Mouse (Mus musculus) urinary bladder, adult 2 months (tissue): ENCODE measurements around the gene Gm3532. TPM values are rescaled to one million over a fixed set of nuclear protein-coding genes. Genes with fewer than 3 reads are reported as not detected.
"Not testable (repeated sequence)": the region's sequence is repeated elsewhere in the genome, so short reads cannot be mapped to it uniquely, and the experiment has no call there.

Source experiments
- DNase-seq: peaks from one replicate; pipeline ENCODE4 v3.0.0; 2022; ENCODE audit warnings: low spot score
- polyA plus RNA-seq: library from polyadenylated mRNA; depleted of rRNA; stranded (reverse); fragments of >200 nt; gene quantifications from 2 replicates; pipeline ENCODE4 v1.2.3, GENCODE M21; 2012; rRNA removed

Gene Gm3532
- polyA plus RNA-seq = not detected in 2 replicates

DNA sequence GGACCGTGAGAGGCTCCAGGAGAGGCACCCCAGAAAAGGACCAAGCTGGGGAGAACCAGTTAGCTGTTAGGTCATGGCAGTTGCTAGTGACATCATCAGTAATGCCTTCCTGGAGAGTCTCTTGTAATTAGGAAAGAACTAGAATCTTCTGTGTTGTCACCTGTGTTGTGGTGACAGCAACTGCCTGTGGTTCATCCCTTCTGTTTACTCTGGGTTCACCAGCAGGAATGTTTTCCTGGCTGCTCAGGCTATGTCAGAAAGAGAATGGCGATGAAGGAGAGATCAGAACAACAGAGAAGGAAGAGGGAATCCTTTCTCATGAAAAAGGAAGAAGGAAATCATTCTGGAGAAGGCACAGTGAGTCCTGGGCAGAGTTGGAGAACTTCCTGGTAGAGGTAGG lies at the start of gene Gm3532:
Gene Gm3532, plus strand, starts transcription at position 301 of the 400 bp plus-strand sequence.
- not testable (repeated sequence) for DNase-seq

DNA sequence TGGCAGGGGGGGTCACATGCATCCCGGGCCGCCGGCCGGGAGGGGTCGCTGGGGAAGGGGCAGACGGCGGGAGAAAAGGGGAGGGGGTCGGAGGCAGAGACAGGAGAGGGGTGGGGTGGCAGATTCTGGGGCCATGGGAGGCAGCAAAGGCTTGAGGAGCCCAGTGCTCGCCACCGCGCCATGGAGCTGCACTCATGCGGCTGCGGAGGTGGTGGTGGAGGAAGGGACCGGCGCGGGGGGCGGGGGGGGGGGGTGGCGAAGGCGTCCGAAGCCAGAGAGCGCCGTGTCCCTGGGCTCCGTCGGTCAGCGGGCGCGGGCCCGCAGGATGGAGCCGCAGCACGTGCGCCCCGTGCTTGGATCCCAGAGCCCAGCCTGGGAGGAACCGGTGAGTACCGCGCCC lies 36.9 kb upstream of the Gm3532 start, which contains the start of gene Gm3488:
Gene Gm3488, plus strand, starts transcription at position 301 of the 400 bp plus-strand sequence.
- not testable (repeated sequence) for DNase-seq

Other genes with a start within 250 kb of the Gm3532 start
- gene Gm3542, start 203.6 kb upstream of the Gm3532 start, polyA plus RNA-seq = not detected in 2 replicates
- 0.68 and 1.0 TPM in 2 replicates for gene Gm3500, start 149.4 kb upstream of the Gm3532 start, polyA plus RNA-seq
- 2.2 and 3.1 TPM in 2 replicates for gene Gm3194, start 83.0 kb upstream of the Gm3532 start, polyA plus RNA-seq
- not detected in 2 replicates for gene Gm8246, start 60.7 kb upstream of the Gm3532 start, polyA plus RNA-seq
- not detected in 2 replicates for gene Gm3187, start 54.3 kb upstream of the Gm3532 start, polyA plus RNA-seq
- gene Gm3488, start 36.8 kb upstream of the Gm3532 start, polyA plus RNA-seq = 0.18 and 0.19 TPM in 2 replicates
- gene Gm8265, start 94.5 kb downstream of the Gm3532 start, polyA plus RNA-seq = not detected in 2 replicates
- gene Gm9603, start 149.0 kb downstream of the Gm3532 start, polyA plus RNA-seq = not detected in 2 replicates
- gene Gm3373, start 203.1 kb downstream of the Gm3532 start, polyA plus RNA-seq = 1.1 and 1.9 TPM in 2 replicates